ENCODE assay signal across 17 mouse cellular contexts in genomic region chr9:48710355-48711295, GRCm38 (mm10).
DNase-seq lines count a peak whose midpoint lies in the region; ATAC-seq and TF ChIP-seq lines count a peak whose summit lies in the region.
"Had no signal": no experiment of that assay in that cellular context is flagged by ENCODE, and none has a peak within 500 bp of the region (broad histone marks: within the 10 kb centered on the region; RNA-seq: fewer than 3 reads in every experiment).

No protein-coding gene starts in this region.

- no peak for TF ChIP-seq CTCF in lung, embryonic 14.5 days (IDR thresholded peaks at IDR 0.05; ENCODE audit: low read depth)

- no peak for DNase-seq in forebrain, embryonic 10.5 days (ENCODE audit: extremely low spot score, low spot score)
- no peak for DNase-seq in hindbrain, embryonic 10.5 days (ENCODE audit: low spot score)
- DNase-seq in lung, embryonic 14.5 days = peak; percentile 31
- no peak for DNase-seq in lung, adult 18-20 months
- no peak for DNase-seq in embryonic facial prominence, embryonic 10.5 days (ENCODE audit: low spot score)
- no peak for DNase-seq in limb, embryonic 10.5 days (ENCODE audit: low spot score)
- DNase-seq: cerebellum, adult 9-10 months; right cerebral cortex, adult 18-20 months had no signal

- H3K4me3 ChIP-seq in forebrain, embryonic 10.5 days = no peak overlapping the region
- no peak overlapping the region for H3K4me3 ChIP-seq in forebrain, embryonic 12.5 days (replicated peaks)
- no peak overlapping the region for H3K4me3 ChIP-seq in hindbrain, embryonic 10.5 days
- H3K4me3 ChIP-seq in hindbrain, embryonic 13.5 days = no peak overlapping the region
- H3K4me3 ChIP-seq in lung, embryonic 14.5 days (ENCODE audit: low read depth, low read length) = no peak overlapping the region
- no peak overlapping the region for H3K4me3 ChIP-seq in embryonic facial prominence, embryonic 10.5 days
- no peak overlapping the region for H3K4me3 ChIP-seq in limb, embryonic 10.5 days
- H3K4me3 ChIP-seq: embryonic facial prominence, embryonic 12.5 days; hindbrain, embryonic 15.5 days; liver, embryonic 15.5 days; midbrain, embryonic 12.5 days; neural tube, embryonic 13.5 days had no signal

- no peak for ATAC-seq in forebrain, embryonic 12.5 days (ENCODE audit: low FRiP score)
- ATAC-seq in hindbrain, embryonic 13.5 days (ENCODE audit: low FRiP score) = no peak
- no peak for ATAC-seq in lung, embryonic 14.5 days (ENCODE audit: insufficient read depth)
- ATAC-seq: activated CD4-positive, CD25-positive, alpha-beta regulatory T cell, adult 4 months had no signal

- 0 out of 2 replicates have a peak overlapping the region, but pooled peaks have one; percentile 65 for H3K27ac ChIP-seq in forebrain, embryonic 10.5 days
- no peak overlapping the region for H3K27ac ChIP-seq in forebrain, embryonic 12.5 days
- H3K27ac ChIP-seq in hindbrain, embryonic 10.5 days = peak overlapping the region; percentile 75; the same call in 1 of the 2 replicates
- no peak overlapping the region; the same call in 1 of the 2 replicates for H3K27ac ChIP-seq in hindbrain, embryonic 13.5 days
- H3K27ac ChIP-seq in lung, embryonic 14.5 days (ENCODE audit: low read depth) = no peak overlapping the region
- peak overlapping the region; percentile 49; the same call in 1 of the 2 replicates for H3K27ac ChIP-seq in embryonic facial prominence, embryonic 10.5 days (replicated peaks)
- H3K27ac ChIP-seq in limb, embryonic 10.5 days = no peak overlapping the region; the same call in 1 of the 2 replicates
- H3K27ac ChIP-seq: embryonic facial prominence, embryonic 12.5 days; hindbrain, embryonic 15.5 days; liver, embryonic 15.5 days; neural tube, embryonic 13.5 days had no signal

- no peak overlapping the region for H3K4me2 ChIP-seq in forebrain, embryonic 12.5 days
- H3K4me2 ChIP-seq in hindbrain, embryonic 13.5 days = no peak overlapping the region
- H3K4me2 ChIP-seq in lung, embryonic 14.5 days = no peak overlapping the region
- H3K4me2 ChIP-seq: embryonic facial prominence, embryonic 12.5 days; hindbrain, embryonic 15.5 days; liver, embryonic 15.5 days; midbrain, embryonic 12.5 days; neural tube, embryonic 13.5 days had no signal

- H3K36me3 ChIP-seq in forebrain, embryonic 10.5 days (replicated peaks) = peaks cover 43% of the 10 kb centered on the region
- no peaks in the 10 kb centered on the region for H3K36me3 ChIP-seq in forebrain, embryonic 12.5 days (replicated peaks)
- peaks cover 50% of the 10 kb centered on the region for H3K36me3 ChIP-seq in hindbrain, embryonic 10.5 days
- H3K36me3 ChIP-seq in hindbrain, embryonic 13.5 days = no peaks in the 10 kb centered on the region
- no peaks in the 10 kb centered on the region for H3K36me3 ChIP-seq in lung, embryonic 14.5 days (ENCODE audit: insufficient read depth)
- peaks cover 12% of the 10 kb centered on the region for H3K36me3 ChIP-seq in embryonic facial prominence, embryonic 10.5 days (replicated peaks)
- H3K36me3 ChIP-seq in limb, embryonic 10.5 days = peaks cover 10% of the 10 kb centered on the region
- H3K36me3 ChIP-seq: embryonic facial prominence, embryonic 12.5 days; hindbrain, embryonic 15.5 days; liver, embryonic 15.5 days; neural tube, embryonic 13.5 days had no signal

- no peaks in the 10 kb centered on the region for H3K9me3 ChIP-seq in forebrain, embryonic 10.5 days
- no peaks in the 10 kb centered on the region for H3K9me3 ChIP-seq in forebrain, embryonic 12.5 days
- H3K9me3 ChIP-seq in hindbrain, embryonic 10.5 days = no peaks in the 10 kb centered on the region
- no peaks in the 10 kb centered on the region for H3K9me3 ChIP-seq in hindbrain, embryonic 13.5 days
- no peaks in the 10 kb centered on the region for H3K9me3 ChIP-seq in lung, embryonic 14.5 days (ENCODE audit: low read depth, low read length)
- no peaks in the 10 kb centered on the region for H3K9me3 ChIP-seq in embryonic facial prominence, embryonic 10.5 days
- no peaks in the 10 kb centered on the region for H3K9me3 ChIP-seq in limb, embryonic 10.5 days (replicated peaks)
- H3K9me3 ChIP-seq: embryonic facial prominence, embryonic 12.5 days; G1E; hindbrain, embryonic 15.5 days; liver, embryonic 15.5 days; midbrain, embryonic 12.5 days; neural tube, embryonic 13.5 days had no signal

- no peak overlapping the region for H3K9ac ChIP-seq in forebrain, embryonic 12.5 days
- H3K9ac ChIP-seq in hindbrain, embryonic 13.5 days = no peak overlapping the region
- H3K9ac ChIP-seq in lung, embryonic 14.5 days = no peak overlapping the region
- H3K9ac ChIP-seq: embryonic facial prominence, embryonic 12.5 days; hindbrain, embryonic 15.5 days; liver, embryonic 15.5 days; midbrain, embryonic 12.5 days; neural tube, embryonic 13.5 days had no signal

- WGBS in forebrain, embryonic 10.5 days = 62% methylated on average over 17 of the region's 17 CpGs
- WGBS in forebrain, embryonic 12.5 days = 51% methylated on average over 17 of the region's 17 CpGs
- WGBS in hindbrain, embryonic 10.5 days = 49% methylated on average over 17 of the region's 17 CpGs
- 38% methylated on average over 17 of the region's 17 CpGs for WGBS in hindbrain, embryonic 13.5 days
- WGBS in lung, embryonic 14.5 days = 25% methylated on average over 17 of the region's 17 CpGs
- WGBS in embryonic facial prominence, embryonic 10.5 days = 42% methylated on average over 17 of the region's 17 CpGs
- WGBS in limb, embryonic 10.5 days = 30% methylated on average over 17 of the region's 17 CpGs

- no peaks in the 10 kb centered on the region for H3K27me3 ChIP-seq in forebrain, embryonic 10.5 days (ENCODE audit: poor library complexity, severe bottlenecking)
- no peaks in the 10 kb centered on the region for H3K27me3 ChIP-seq in forebrain, embryonic 12.5 days
- no peaks in the 10 kb centered on the region for H3K27me3 ChIP-seq in hindbrain, embryonic 10.5 days (ENCODE audit: insufficient read depth, poor library complexity, severe bottlenecking)
- 0 out of 2 replicates have a peak, but pooled peaks cover 2% of the 10 kb centered on the region for H3K27me3 ChIP-seq in hindbrain, embryonic 13.5 days
- no peaks in the 10 kb centered on the region for H3K27me3 ChIP-seq in lung, embryonic 14.5 days (ENCODE audit: insufficient read depth, low read length)
- 0 out of 2 replicates have a peak, but pooled peaks cover 3% of the 10 kb centered on the region for H3K27me3 ChIP-seq in embryonic facial prominence, embryonic 10.5 days (replicated peaks; ENCODE audit: low read depth, poor library complexity, severe bottlenecking)
- no peaks in the 10 kb centered on the region for H3K27me3 ChIP-seq in limb, embryonic 10.5 days (ENCODE audit: low read depth, poor library complexity, severe bottlenecking)
- H3K27me3 ChIP-seq: embryonic facial prominence, embryonic 12.5 days; hindbrain, embryonic 15.5 days; liver, embryonic 15.5 days; midbrain, embryonic 12.5 days had no signal

- peaks cover 44% of the 10 kb centered on the region for H3K4me1 ChIP-seq in forebrain, embryonic 10.5 days
- peaks cover 24% of the 10 kb centered on the region for H3K4me1 ChIP-seq in forebrain, embryonic 12.5 days
- peaks cover 51% of the 10 kb centered on the region for H3K4me1 ChIP-seq in hindbrain, embryonic 10.5 days (replicated peaks)
- H3K4me1 ChIP-seq in hindbrain, embryonic 13.5 days (replicated peaks) = peaks cover 30% of the 10 kb centered on the region
- H3K4me1 ChIP-seq in lung, embryonic 14.5 days (ENCODE audit: insufficient read depth) = 0 out of 2 replicates have a peak, but pooled peaks cover 3% of the 10 kb centered on the region
- peaks cover 34% of the 10 kb centered on the region for H3K4me1 ChIP-seq in embryonic facial prominence, embryonic 10.5 days
- peaks cover 25% of the 10 kb centered on the region for H3K4me1 ChIP-seq in limb, embryonic 10.5 days

Comparison
In these comparisons a context has a peak if more than half of its experiments do, and no peak if none do; other contexts are left out.
1. H3K27ac ChIP-seq: peak in forebrain, embryonic 10.5 days (single experiment), hindbrain, embryonic 10.5 days (single experiment) and embryonic facial prominence, embryonic 10.5 days (single experiment); none in forebrain, embryonic 12.5 days (single experiment), hindbrain, embryonic 13.5 days (single experiment), lung, embryonic 14.5 days (single experiment) and limb, embryonic 10.5 days (single experiment).